In the genomic region with DNA sequence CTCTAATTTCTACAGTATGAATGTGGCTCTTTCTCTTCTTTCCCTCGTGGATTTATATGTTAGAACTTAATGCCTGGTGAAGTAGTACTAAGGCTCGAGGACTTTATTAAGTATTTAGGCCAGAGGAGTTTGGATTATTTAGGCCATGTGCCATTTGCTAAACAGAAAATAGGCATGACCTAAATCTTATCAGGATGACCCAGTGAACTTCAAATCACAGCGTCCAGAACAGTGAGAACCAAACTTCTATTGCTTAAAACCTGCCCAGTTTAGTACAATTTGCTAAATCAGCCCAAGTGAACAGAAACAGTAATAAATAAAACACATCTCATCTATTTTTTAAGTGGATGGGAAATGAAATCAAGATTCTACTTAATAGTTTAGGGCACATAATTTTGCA, we compare ENCODE assay signal across 30 mouse cellular contexts.
"Had no signal": no experiment of that assay in that cellular context is flagged by ENCODE, and none has a peak within 500 bp of the region (broad histone marks: within the 10 kb centered on the region; RNA-seq: fewer than 3 reads in every experiment).

No protein-coding gene starts in this region.

- H3K36me3 ChIP-seq: heart, embryonic 10.5 days; heart, embryonic 12.5 days; heart, embryonic 13.5 days; heart, embryonic 15.5 days; hindbrain, embryonic 10.5 days; hindbrain, embryonic 12.5 days; hindbrain, embryonic 13.5 days; hindbrain, embryonic 15.5 days; intestine, embryonic 15.5 days; kidney, embryonic 15.5 days had no signal

- H3K27ac ChIP-seq: heart, embryonic 10.5 days; heart, embryonic 13.5 days; heart, embryonic 15.5 days; hindbrain, embryonic 10.5 days; hindbrain, embryonic 12.5 days; hindbrain, embryonic 13.5 days; hindbrain, embryonic 14.5 days; hindbrain, embryonic 15.5 days; hindbrain, postnatal 0 days; intestine, embryonic 15.5 days; kidney, embryonic 15.5 days; kidney, postnatal 0 days; layer of hippocampus, adult 2 months had no signal

- H3K27me3 ChIP-seq: heart, embryonic 12.5 days; heart, embryonic 13.5 days; heart, embryonic 15.5 days; hindbrain, embryonic 12.5 days; hindbrain, embryonic 13.5 days; hindbrain, embryonic 15.5 days; intestine, embryonic 15.5 days; kidney, embryonic 15.5 days had no signal

- H3K9ac ChIP-seq: heart, embryonic 12.5 days; heart, embryonic 13.5 days; heart, embryonic 15.5 days; hindbrain, embryonic 12.5 days; hindbrain, embryonic 13.5 days; hindbrain, embryonic 14.5 days; hindbrain, embryonic 15.5 days; intestine, embryonic 15.5 days; kidney, embryonic 15.5 days had no signal

- H3K4me3 ChIP-seq: heart, embryonic 10.5 days; heart, embryonic 12.5 days; heart, embryonic 13.5 days; heart, embryonic 15.5 days; hindbrain, embryonic 10.5 days; hindbrain, embryonic 12.5 days; hindbrain, embryonic 13.5 days; hindbrain, embryonic 15.5 days; intestine, embryonic 15.5 days; kidney, embryonic 15.5 days; layer of hippocampus, adult 2 months had no signal

- DNase-seq: heart, postnatal 10 days; heart, postnatal 14 days; heart, postnatal 36 days; heart, postnatal 4 days; kidney, adult 11 months; kidney, adult 18-20 months; kidney, adult 2 months; kidney, adult 8-10 months; kidney, adult 9 months; kidney, postnatal 10 days; kidney, postnatal 14 days; kidney, postnatal 25 days; kidney, postnatal 36 days; kidney, postnatal 4 days; layer of hippocampus, adult 9-11 months; layer of hippocampus, postnatal 36 days had no signal

- H3K4me1 ChIP-seq: heart, embryonic 10.5 days; heart, embryonic 12.5 days; heart, embryonic 13.5 days; heart, embryonic 15.5 days; hindbrain, embryonic 10.5 days; hindbrain, embryonic 12.5 days; hindbrain, embryonic 13.5 days; hindbrain, embryonic 15.5 days; intestine, embryonic 15.5 days; kidney, embryonic 15.5 days had no signal
